Mouse (Mus musculus): ENCODE measurements around the gene Plekhh3.

DNA sequence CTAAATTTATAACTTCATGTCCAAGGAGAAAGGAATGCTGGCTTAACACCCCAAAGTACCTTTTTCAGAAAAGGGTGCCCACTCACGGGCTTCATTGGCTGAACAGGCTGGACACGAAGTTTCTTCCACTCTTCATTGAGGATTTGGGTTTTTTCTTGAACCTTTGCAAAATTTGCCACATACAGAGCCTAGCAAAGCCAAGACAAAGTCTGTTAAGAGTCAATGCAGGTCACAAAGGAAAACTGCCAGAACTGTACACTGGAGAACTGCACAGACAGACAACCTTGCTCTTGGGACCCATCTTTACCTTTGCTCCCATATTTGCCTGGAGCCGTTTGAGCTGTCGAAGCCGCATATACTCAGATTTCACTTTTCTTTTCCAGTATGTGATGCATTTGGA, 45.8 kb upstream of the Plekhh3 start:
- no peak for TF ChIP-seq CTCF (IDR thresholded peaks at IDR 0.05; ENCODE audit: control insufficient read depth, insufficient read depth, insufficient read length)
- no peak for TF ChIP-seq USF1 (IDR thresholded peaks at IDR 0.05; ENCODE audit: low read depth)
- TF ChIP-seq MYOD1 (IDR thresholded peaks at IDR 0.05; ENCODE audit: control insufficient read depth, insufficient read length, low read depth) = no peak
- TF ChIP-seq CEBPB (IDR thresholded peaks at IDR 0.05; ENCODE audit: low read depth) = no peak
- TF ChIP-seq FOSL1 (IDR thresholded peaks at IDR 0.05; ENCODE audit: insufficient read depth, low read length, poor library complexity, severe bottlenecking) = no peak
- TF ChIP-seq MAX (IDR thresholded peaks at IDR 0.05) = no peak
- no peak for TF ChIP-seq MYOG (IDR thresholded peaks at IDR 0.05; ENCODE audit: control insufficient read depth, extremely low read depth, insufficient read length)

Measured in C2C12 (cell line).